Mouse (Mus musculus) liver, embryonic 14.5 days (tissue): ENCODE measurements around the gene Disp3.

ENCODE experiments used
- CTCF ChIP-seq: IDR thresholded peaks from 2 replicates; pipeline ENCODE4 v1.5.1; 2016; ENCODE audit warnings: antibody characterized with exemption, low read depth, control low read depth
- EP300 ChIP-seq: IDR thresholded peaks from 2 replicates; pipeline ENCODE4 v1.6.1; 2016; ENCODE audit warnings: antibody characterized with exemption, low read depth

GRCm38 (mm10) chr4:148328237-148328636, 40.5 kb upstream of the Disp3 start:
- no peak for TF ChIP-seq CTCF
- no peak for TF ChIP-seq EP300
